Mouse (Mus musculus) ES-Bruce4 (cell line): ENCODE measurements around the gene Gm8909.
"Not testable (repeated sequence)": the region's sequence is repeated elsewhere in the genome, so short reads cannot be mapped to it uniquely, and the experiment has no call there.

Experiments used
- CTCF ChIP-seq: IDR thresholded peaks from one replicate; pipeline ENCODE4 v1.8.1; 2011; ENCODE audit warnings: low read depth, low read length
- EP300 ChIP-seq: IDR thresholded peaks from 2 replicates; pipeline ENCODE4 v1.6.1; 2011; ENCODE audit warnings: low read depth, low read length; ENCODE audit not compliant: insufficient read depth
- POLR2A ChIP-seq: IDR thresholded peaks from one replicate; pipeline ENCODE4 v1.8.1; 2011; ENCODE audit warnings: low read length; ENCODE audit not compliant: insufficient read depth

GRCm38 (mm10) chr17:36120839-36121238, 47.5 kb downstream of the Gm8909 start:
- TF ChIP-seq CTCF, POLR2A, EP300: not testable (repeated sequence)
